Mouse (Mus musculus): ENCODE data around the gene Lrrc34. TPM values are rescaled to one million over a fixed set of nuclear protein-coding genes. Genes with fewer than 3 reads are reported as not detected.

Lrrc34 gene
- polyA plus RNA-seq, 1 experiment from 2014 or later: 2.5 TPM

DNA sequence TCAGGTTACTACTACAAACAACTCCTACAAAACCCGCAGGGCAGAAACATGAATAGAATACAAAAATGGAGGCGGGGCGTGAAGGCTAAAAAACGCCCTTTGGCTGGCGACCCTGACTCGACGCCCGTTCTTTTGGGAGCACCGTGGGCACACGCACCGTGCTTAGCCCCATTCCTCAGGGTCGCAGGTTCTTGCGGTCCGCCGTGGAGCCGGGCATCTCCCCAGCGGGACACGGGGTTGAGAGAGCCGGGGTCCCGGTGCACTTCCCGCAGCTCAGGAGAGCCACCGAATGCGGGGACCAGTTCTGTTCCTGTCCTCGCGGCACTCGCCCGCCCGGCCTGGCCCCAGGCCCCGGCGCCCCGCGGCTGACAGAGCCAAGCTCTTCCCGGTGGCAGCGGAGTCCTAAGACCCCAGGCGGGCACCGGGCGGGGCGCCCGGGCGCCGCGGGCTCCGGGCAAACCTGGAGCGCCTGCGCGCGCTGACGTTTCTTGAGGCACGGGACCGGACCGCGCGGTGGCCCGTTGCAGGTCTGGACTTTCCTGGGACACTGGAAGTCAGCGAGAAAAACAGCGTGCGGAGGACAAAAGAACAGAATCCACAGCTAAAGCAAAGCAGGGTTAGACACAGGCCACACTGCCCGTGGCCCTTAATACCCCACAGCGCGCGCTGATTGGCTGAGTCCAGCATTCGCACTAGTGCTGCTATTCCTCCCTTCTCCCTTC, 52.4 kb downstream of the Lrrc34 start:
- Histone ChIP-seq H3K4me1 (peaks cover 20% of the 10 kb centered on the region), H3K9me3 (replicated peaks) (no peaks in the 10 kb centered on the region), H3K27me3 (ENCODE audit: low read depth, poor library complexity, severe bottlenecking) (peaks cover 61% of the 10 kb centered on the region), H3K27ac (replicated peaks) (peak overlapping the region; percentile 91), H3K36me3 (no peaks in the 10 kb centered on the region), H3K4me3 (peak overlapping the region; percentile 82)
- DNase-seq (ENCODE audit: low spot score): peak; percentile 64
- under 1% methylated on average over 62 of the region's 62 CpGs for WGBS

DNA sequence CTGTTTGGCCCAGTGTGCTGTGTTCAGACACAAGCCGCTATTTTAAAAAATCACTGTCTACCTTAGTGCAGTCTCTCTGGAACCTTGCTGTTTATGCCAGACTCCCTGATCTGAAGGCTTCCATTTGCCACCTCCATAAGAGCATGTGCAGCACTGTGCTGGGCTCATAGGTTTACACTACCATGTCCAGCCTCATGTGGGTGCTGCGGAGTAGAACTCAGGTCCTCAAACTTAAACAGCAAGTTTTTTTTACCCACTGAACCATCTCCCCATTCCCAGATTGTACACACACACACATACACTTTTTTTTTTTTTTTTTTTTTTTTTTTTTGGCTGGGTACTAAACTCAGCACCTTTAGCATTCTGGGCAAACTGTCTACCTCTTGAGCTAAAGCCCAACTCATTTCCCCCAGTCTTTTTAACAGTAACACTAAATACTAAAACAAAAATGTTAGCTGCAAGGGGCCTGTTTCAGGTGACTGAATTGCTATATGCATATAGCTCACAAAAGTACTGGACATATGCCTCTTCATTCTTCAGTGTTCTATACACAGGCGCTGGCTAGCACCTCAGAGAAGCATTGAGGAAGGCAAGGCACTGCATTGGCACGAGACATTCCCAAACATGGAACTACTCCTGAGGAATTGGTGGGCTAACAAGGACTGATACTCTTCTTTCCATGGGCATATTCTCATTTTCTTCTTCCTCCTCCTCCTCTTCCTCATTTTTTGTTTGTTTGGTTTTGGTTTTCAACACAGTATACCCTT, 53.8 kb downstream of the Lrrc34 start:
- 76% methylated on average over 4 of the region's 4 CpGs for WGBS

GRCm38 (mm10) chr3:30592418-30592853, 55.2 kb downstream of the Lrrc34 start:
- H3K4me3 ChIP-seq: no peak overlapping the region
- peaks cover 33% of the 10 kb centered on the region for H3K27me3 ChIP-seq (ENCODE audit: low read depth, poor library complexity, severe bottlenecking)
- WGBS: 0% methylated on average over 2 of the region's 2 CpGs
- no peak overlapping the region for H3K27ac ChIP-seq (replicated peaks)
- H3K36me3 ChIP-seq: no peaks in the 10 kb centered on the region
- peaks cover 9% of the 10 kb centered on the region for H3K4me1 ChIP-seq
- DNase-seq (ENCODE audit: low spot score): peak; percentile 35
- no peaks in the 10 kb centered on the region for H3K9me3 ChIP-seq (replicated peaks)

More for the DNA sequence above, 53.8 kb downstream of the Lrrc34 start:
- peaks cover 9% of the 10 kb centered on the region for H3K4me1 ChIP-seq
- no peaks in the 10 kb centered on the region for H3K9me3 ChIP-seq (replicated peaks)
- H3K4me3 ChIP-seq: no peak overlapping the region
- H3K27ac ChIP-seq (replicated peaks): no peak overlapping the region
- peaks cover 48% of the 10 kb centered on the region for H3K27me3 ChIP-seq (ENCODE audit: low read depth, poor library complexity, severe bottlenecking)
- no peaks in the 10 kb centered on the region for H3K36me3 ChIP-seq
- DNase-seq (ENCODE audit: low spot score): no peak

- H3K27me3 ChIP-seq (ENCODE audit: low read depth, poor library complexity, severe bottlenecking): peaks cover 6% of the 10 kb centered on the region
- no peak overlapping the region for H3K27ac ChIP-seq (replicated peaks)
- no peak overlapping the region for H3K4me3 ChIP-seq
- DNase-seq (ENCODE audit: low spot score): no peak
- no peaks in the 10 kb centered on the region for H3K9me3 ChIP-seq (replicated peaks)
- no peaks in the 10 kb centered on the region for H3K36me3 ChIP-seq
- H3K4me1 ChIP-seq: peaks cover 3% of the 10 kb centered on the region; the same call in 1 of the 2 replicates
- 90% methylated on average over 6 of the region's 6 CpGs for WGBS
Observed at GRCm38 (mm10) chr3:30588865-30589264, 58.8 kb downstream of the Lrrc34 start.

Other genes with a start within 250 kb of the Lrrc34 start
- 22.6 and 34.8 TPM in 2 replicates for gene Mecom, start 99.9 kb downstream of the Lrrc34 start, polyA plus RNA-seq (2016; fragmentation: Nextera tagmentation; extraction: Ambion mirVana)
- gene Actrt3, start 47.9 kb downstream of the Lrrc34 start, polyA plus RNA-seq (2016; fragmentation: Nextera tagmentation; extraction: Ambion mirVana): 0.10 TPM in 1 of 2 replicates, not detected in the other
- 32.4 and 35.0 TPM in 2 replicates for gene Mynn, start 45.8 kb downstream of the Lrrc34 start, polyA plus RNA-seq (2016; fragmentation: Nextera tagmentation; extraction: Ambion mirVana)
- not detected in 2 replicates for gene Lrriq4, start 3.4 kb downstream of the Lrrc34 start, polyA plus RNA-seq (2016; fragmentation: Nextera tagmentation; extraction: Ambion mirVana)
- gene Lrrc31, start 52.0 kb upstream of the Lrrc34 start, polyA plus RNA-seq (2016; fragmentation: Nextera tagmentation; extraction: Ambion mirVana): not detected in 2 replicates
- gene Samd7, start 98.4 kb upstream of the Lrrc34 start, polyA plus RNA-seq (2016; fragmentation: Nextera tagmentation; extraction: Ambion mirVana): not detected in 2 replicates
- 48.6 and 53.2 TPM in 2 replicates for gene Sec62, start 145.0 kb upstream of the Lrrc34 start, polyA plus RNA-seq (2016; fragmentation: Nextera tagmentation; extraction: Ambion mirVana)
- gene Gpr160, start 208.1 kb upstream of the Lrrc34 start, polyA plus RNA-seq (2016; fragmentation: Nextera tagmentation; extraction: Ambion mirVana): 0.78 and 0.81 TPM in 2 replicates

All from midbrain, embryonic 10.5 days (tissue).